Mouse (Mus musculus): ENCODE results near the gene Sin3b. TPM values are rescaled to one million over a fixed set of nuclear protein-coding genes. Genes with fewer than 3 reads are reported as not detected.

Gene Sin3b
- total and polyA plus RNA-seq, 3 experiments: 118 to 183 (median 132) TPM

- Histone ChIP-seq H3K27ac (ENCODE audit: insufficient read depth, low read depth) (no peak overlapping the region), H3K9ac (ENCODE audit: insufficient read depth, low read depth) (no peak overlapping the region), H3K4me2 (ENCODE audit: insufficient read depth, low read depth, poor library complexity, severe bottlenecking) (no peak overlapping the region), H3K4me3 (replicated peaks in 1 of 3; ENCODE audit: low read depth in 2 of 3, low read length in 2 of 3, poor library complexity in 1 of 3) (no peak overlapping the region), H3K4me1 (ENCODE audit: control insufficient read depth in 1 of 2, insufficient read depth in 2 of 2) (no peaks in the 10 kb centered on the region), H3K27me3 (replicated peaks) (peaks cover 26% of the 10 kb centered on the region), H3K79me2 (replicated peaks; ENCODE audit: control insufficient read depth, extremely low read depth, insufficient read depth, poor library complexity, severe bottlenecking) (no peaks in the 10 kb centered on the region), H3K36me3 (replicated peaks in 1 of 2; ENCODE audit: control insufficient read depth in 1 of 2, insufficient read depth in 1 of 2, low read length in 1 of 2) (no peaks in the 10 kb centered on the region), H3K9me3 (replicated peaks; ENCODE audit: low read length) (no peaks in the 10 kb centered on the region)
- in situ Hi-C loops (cut with MboI; ENCODE audit: low pct_ligation_motif_present, low pct_unique_long_range_greater_than_20kb, low sequenced_read_pairs) (no loop called here), dilution Hi-C loops (cut with MboI; ENCODE audit: extremely low pct_ligation_motif_present, extremely low pct_unique_long_range_greater_than_20kb, low sequenced_read_pairs) (no loop called here)
- DNase-seq (ENCODE audit: extremely low read depth): no peak
- TF ChIP-seq USF2 (conservative IDR thresholded peaks at IDR 0.05; ENCODE audit: low read depth, low read length) (no peak), SMC3 (IDR thresholded peaks at IDR 0.05; ENCODE audit: low read depth, low read length) (no peak)
These were observed 78.5 kb downstream of the Sin3b start for GRCm38 (mm10) chr8:72801583-72801982.

Other genes starting within 250 kb of the Sin3b start
- 18.1 and 20.2 TPM in 2 replicates for gene Cherp, start 248.1 kb upstream of the Sin3b start, total RNA-seq (2012; rRNA removed)
- gene Cherp, start 248.1 kb upstream of the Sin3b start, total RNA-seq (2014; rRNA removed): 6.1 and 8.9 TPM in 2 replicates
- gene Cherp, start 248.1 kb upstream of the Sin3b start, polyA plus RNA-seq (2012; ENCODE audit: insufficient read length, low read depth): 69.5 and 80.4 TPM in 2 replicates
- 27.2 and 34.5 TPM in 2 replicates for gene Slc35e1, start 230.7 kb upstream of the Sin3b start, total RNA-seq (2012; rRNA removed)
- gene Slc35e1, start 230.7 kb upstream of the Sin3b start, total RNA-seq (2014; rRNA removed): 24.0 and 28.7 TPM in 2 replicates
- 16.8 and 19.8 TPM in 2 replicates for gene Slc35e1, start 230.7 kb upstream of the Sin3b start, polyA plus RNA-seq (2012; ENCODE audit: insufficient read length, low read depth)
- gene Med26, start 175.0 kb upstream of the Sin3b start, total RNA-seq (2012; rRNA removed): 9.7 and 10.3 TPM in 2 replicates
- gene Med26, start 175.0 kb upstream of the Sin3b start, total RNA-seq (2014; rRNA removed): 6.6 and 8.7 TPM in 2 replicates
- 12.9 and 14.3 TPM in 2 replicates for gene Med26, start 175.0 kb upstream of the Sin3b start, polyA plus RNA-seq (2012; ENCODE audit: insufficient read length, low read depth)
- gene Smim7, start 152.2 kb upstream of the Sin3b start, total RNA-seq (2012; rRNA removed): 37.7 and 42.2 TPM in 2 replicates
- gene Smim7, start 152.2 kb upstream of the Sin3b start, total RNA-seq (2014; rRNA removed): 70.3 and 79.8 TPM in 2 replicates
- 60.7 and 61.0 TPM in 2 replicates for gene Smim7, start 152.2 kb upstream of the Sin3b start, polyA plus RNA-seq (2012; ENCODE audit: insufficient read length, low read depth)
- gene Tmem38a, start 151.2 kb upstream of the Sin3b start, total RNA-seq (2012; rRNA removed): 3.1 and 6.2 TPM in 2 replicates
- 3.3 and 3.8 TPM in 2 replicates for gene Tmem38a, start 151.2 kb upstream of the Sin3b start, total RNA-seq (2014; rRNA removed)
- gene Tmem38a, start 151.2 kb upstream of the Sin3b start, polyA plus RNA-seq (2012; ENCODE audit: insufficient read length, low read depth): 3.8 and 4.2 TPM in 2 replicates
- gene Nwd1, start 76.6 kb upstream of the Sin3b start, total RNA-seq (2012; rRNA removed): 0.04 TPM in 1 of 2 replicates, not detected in the other
- not detected in 2 replicates for gene Nwd1, start 76.6 kb upstream of the Sin3b start, total RNA-seq (2014; rRNA removed)
- not detected in 2 replicates for gene Nwd1, start 76.6 kb upstream of the Sin3b start, polyA plus RNA-seq (2012; ENCODE audit: insufficient read length, low read depth)
- gene F2rl3, start 38.6 kb downstream of the Sin3b start, total RNA-seq (2012; rRNA removed): 0.13 and 0.21 TPM in 2 replicates
- gene F2rl3, start 38.6 kb downstream of the Sin3b start, total RNA-seq (2014; rRNA removed): 0.32 TPM in 1 of 2 replicates, not detected in the other
- not detected in 2 replicates for gene F2rl3, start 38.6 kb downstream of the Sin3b start, polyA plus RNA-seq (2012; ENCODE audit: insufficient read length, low read depth)